Mouse (Mus musculus) granulocyte monocyte progenitor cell, adult 5-6 weeks (primary cell): ENCODE results near the gene Ptdss2. TPM values are rescaled to one million over a fixed set of nuclear protein-coding genes. Genes with fewer than 3 reads are reported as not detected.

Source experiments
- ATAC-seq: replicated peaks from 2 replicates; pipeline ENCODE4 v1.8.0; 2016; ENCODE audit warnings: mild to moderate bottlenecking, moderate TSS enrichment, inconsistent platforms; ENCODE audit not compliant: poor library complexity, severe bottlenecking
- total RNA-seq, 2 experiments: library from RNA; stranded (forward) in 1 of 2; stranded (reverse) in 1 of 2; fragments of 200-712, 200-1000 nt in 1 of 2; fragments of >200 nt in 1 of 2; fragmentation: Nextera tagmentation in 1 of 2; gene quantifications; 2 replicates each; pipeline ENCODE4 v1.2.3; 2014 to 2017

Gene Ptdss2
- total RNA-seq, 2 experiments from 2014 or later = 4.2 to 14.0 TPM

DNA sequence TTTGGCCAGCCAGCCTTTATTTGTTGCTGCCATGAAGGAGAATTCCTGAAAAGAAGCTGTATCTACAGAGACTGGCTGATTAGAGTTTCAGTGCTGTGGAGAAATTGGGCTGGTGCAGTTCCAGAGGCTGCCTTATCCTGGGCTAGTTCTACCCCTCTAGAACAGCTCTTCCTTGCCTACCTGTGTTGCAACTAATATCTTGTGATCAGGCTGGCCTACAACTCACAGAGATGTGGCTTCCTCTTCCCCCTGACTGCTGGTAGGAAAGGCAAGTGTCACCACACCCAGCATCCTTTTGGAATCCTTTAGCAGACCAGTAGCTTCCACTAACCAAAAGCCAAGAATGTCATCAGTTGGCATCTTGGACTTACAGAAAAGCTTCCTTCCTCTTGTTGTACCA lies 47.7 kb downstream of the Ptdss2 start:
- peak; percentile 53 for ATAC-seq

DNA sequence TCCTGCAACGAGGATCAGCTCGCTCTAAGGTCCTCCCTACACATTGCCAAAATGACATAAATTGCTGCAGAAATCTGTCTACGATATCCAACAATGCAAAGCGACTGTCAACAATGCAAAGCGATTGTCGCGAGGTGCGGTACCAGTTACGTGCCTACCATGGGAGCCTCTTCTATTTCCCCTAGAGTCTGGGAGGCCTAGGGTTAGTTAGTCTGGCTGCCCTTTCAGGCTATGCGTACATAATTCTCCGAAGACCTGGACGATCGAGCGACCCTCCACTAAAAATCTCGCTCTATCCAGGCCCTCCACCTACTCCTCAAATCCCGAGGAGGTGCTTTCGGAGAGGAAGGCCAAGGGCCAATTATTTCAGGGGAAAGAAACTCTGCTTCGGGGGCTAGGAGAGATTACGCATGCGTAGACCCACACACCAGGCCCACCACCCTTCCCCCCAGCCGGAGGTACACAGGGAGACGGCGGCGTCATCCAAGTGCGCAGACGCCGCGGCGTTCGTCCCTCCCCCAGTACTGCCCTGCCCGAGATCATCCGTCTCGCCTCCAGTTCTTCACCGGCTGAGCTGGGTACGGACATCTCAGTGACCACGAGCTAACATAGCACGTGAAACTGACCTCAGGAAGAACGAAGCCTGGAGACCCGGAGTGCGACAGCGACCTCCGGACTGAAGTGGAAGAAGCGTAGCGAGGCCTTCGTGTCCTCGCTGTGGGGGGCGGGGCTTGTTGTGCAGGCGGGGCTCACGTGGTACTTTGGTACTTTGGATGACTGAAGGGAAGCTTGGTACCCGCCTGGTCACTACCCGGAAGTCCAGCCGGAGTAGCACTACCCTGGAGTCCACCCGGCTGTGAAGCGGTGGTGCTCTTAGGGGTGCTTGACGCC lies 50.2 kb downstream of the Ptdss2 start, which contains the start of gene Rnh1:
Gene Rnh1 (minus strand): TSS at position 742 of the 891 bp plus-strand sequence.
- ATAC-seq = peak; percentile 64

DNA sequence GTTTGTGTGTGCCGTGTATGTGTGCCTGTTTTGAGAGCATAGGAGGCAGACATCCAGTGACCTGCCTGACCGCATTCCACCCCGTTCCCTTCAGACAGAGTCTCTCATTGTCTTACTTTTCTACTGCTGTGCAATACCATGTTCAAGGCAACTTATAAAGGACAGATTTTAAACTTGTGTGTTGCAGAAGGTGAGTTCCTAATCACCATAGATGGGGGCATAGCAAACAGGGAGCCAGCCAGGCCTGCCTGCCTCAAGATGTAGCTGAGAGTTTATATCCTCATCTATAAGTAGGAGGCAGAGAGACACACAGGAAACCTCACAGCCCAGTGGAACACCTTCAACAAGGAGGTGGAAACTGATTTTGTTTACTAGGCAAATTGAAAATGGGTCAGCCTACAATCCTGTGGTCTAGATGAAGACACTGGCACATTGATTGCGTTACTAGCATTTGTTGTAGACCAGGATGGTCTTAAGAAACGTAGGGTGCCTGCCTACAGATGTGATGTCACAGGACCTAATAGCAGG lies 51.2 kb downstream of the Ptdss2 start:
- ATAC-seq = no peak

DNA sequence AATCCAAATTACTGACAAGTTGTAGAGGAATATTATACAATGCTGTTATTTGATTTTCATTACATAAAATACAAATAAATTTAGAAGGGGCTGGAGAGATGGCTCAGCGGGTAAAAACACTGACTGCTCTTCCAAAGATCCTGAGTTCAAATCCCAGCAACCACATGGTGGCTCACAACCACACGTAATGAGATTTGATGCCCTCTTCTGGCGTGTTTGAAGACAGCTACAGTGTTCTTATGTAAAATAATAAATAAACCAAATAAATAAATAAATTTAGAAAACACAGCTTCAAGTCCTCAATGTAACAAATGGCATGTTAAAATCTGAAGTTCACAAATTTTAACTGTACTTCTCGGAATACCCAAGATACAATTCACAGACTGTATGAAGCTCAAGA lies 52.9 kb downstream of the Ptdss2 start:
- ATAC-seq = no peak

DNA sequence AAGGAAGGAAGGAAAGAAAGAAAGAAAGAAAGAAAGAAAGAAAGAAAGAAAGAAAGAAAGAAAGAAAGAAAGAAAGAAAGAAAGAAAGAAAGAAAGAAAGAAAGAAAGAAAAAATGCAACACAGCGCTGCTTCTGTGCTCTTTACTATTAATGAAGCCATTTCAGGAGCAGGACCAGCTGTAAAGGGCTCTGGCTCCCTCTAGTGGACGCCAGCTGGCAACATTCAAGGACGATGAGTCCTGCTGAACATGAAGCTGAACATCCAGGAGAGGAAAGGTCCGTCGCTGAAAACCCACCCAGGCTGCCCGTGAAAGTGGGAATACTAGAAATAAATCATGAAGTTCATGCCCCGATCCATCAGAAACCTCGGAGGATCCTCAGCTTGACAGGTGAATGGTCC lies 54.0 kb downstream of the Ptdss2 start:
- ATAC-seq = peak; percentile 63

DNA sequence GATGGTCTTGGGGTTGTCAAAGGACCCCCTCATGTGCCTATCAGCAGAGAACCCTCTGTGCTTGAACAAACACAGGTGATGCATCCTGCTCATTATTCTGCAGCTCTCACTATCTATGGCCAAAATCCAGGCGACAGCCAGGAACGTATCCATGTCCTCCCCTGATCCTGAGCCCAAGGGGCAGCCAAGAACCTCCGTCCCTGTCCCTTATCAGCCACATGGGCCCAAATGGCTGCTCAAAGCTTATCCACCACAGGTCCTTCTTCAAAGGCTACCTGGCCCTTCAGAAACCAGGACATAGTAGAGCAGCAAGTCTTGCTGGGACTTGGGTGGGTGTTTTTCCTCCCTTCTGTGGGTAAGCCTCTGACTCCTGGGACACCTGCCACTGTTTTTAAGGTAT lies 66.0 kb downstream of the Ptdss2 start:
- no peak for ATAC-seq

DNA sequence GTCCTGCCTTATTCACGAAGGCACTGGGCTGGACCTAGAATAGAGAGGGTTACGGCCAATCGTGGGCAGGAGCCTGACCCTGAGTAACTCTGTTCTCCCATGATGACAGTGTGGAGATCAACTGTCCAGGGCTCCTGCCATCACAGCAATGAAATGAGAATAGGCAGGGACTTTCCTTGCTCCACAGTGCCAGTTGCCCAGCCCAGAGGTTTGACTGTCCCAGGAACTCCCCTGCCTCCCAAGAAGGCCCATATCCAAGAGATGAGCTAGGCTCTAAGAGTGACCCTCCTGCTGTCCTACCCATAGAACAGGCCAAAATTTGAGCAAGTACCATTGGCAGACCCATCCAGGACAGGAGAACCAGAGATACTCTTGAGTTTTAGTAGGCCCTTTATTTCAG lies 66.6 kb downstream of the Ptdss2 start:
- no peak for ATAC-seq

DNA sequence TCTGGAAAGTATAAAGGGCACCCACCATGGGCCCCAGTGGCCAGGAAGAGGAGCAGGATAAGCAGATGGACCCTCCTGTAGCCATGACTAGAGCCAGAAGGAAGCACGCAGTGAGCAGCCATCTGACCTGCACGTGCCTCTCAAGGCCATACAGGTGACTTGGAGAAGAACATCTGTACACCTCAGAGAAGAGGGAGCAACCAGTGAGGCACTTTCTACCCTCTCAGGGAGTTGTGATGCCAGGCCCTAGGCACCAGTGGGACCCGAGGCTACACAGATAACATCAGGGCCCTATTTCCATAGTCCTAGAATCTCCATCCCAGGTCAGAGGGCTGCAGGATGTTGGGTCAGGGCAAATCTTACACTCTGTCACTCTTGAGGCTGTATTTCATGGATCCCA lies 68.0 kb downstream of the Ptdss2 start:
- ATAC-seq = no peak

DNA sequence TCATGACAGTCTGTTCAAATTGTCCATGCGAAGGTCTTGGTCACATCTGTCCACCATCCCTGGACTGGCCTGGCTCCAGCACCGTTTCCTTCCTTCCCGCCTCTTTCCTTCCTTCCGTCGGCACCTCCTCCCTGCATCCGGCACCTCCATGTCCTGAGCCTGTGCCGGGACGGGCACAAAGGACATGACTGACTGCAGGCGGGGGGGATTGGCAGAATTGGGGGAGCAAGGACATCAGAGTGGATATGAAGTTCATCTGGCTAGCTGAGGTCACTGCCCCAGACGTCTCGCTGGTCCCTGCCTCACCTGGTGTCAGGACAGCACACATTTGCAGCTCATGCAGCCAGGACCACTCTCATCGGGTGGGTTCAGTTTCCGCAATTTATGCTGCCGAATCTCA lies 68.9 kb downstream of the Ptdss2 start:
- ATAC-seq = no peak

DNA sequence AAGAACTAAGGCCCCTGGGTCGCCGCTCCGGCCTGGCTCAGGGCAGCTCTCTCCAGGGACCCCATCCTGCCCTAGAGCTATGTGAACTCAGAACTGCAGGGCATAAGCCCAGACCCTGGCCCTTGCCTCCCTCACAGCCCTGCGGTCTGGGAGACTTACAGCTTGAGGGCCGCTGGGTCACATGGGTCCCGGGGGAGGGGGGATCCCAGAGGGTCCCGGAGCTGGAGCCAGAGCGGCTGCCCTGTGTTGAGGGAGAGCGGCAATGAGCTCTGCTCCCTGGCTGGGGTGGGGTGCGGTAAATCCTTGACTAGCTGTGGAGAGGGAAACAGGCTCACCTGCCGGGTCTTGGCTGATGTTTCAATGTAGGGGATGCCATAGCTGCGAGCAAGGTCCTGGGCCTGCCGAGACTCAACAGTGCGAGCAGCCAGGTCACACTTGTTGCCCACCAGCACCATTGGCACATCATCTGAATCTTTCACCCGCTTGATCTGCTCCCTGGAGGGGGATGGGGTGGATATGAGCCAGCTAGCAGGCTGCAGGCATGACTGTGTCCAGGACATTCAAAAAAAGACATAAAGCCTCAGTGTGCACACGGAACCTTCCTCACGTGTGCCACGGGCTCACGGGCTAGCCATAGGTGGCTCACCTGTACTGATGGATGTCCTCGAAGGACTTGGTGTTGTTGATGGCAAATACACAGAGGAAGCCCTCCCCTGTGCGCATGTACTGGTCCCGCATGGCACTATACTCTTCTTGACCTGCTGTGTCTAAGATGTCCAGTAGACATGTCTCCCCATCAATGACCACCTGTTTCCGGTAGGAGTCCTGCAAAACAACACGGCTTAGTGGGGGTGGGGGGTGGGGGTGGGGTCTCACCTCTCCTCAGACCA lies 69.9 kb downstream of the Ptdss2 start:
- ATAC-seq = no peak

DNA sequence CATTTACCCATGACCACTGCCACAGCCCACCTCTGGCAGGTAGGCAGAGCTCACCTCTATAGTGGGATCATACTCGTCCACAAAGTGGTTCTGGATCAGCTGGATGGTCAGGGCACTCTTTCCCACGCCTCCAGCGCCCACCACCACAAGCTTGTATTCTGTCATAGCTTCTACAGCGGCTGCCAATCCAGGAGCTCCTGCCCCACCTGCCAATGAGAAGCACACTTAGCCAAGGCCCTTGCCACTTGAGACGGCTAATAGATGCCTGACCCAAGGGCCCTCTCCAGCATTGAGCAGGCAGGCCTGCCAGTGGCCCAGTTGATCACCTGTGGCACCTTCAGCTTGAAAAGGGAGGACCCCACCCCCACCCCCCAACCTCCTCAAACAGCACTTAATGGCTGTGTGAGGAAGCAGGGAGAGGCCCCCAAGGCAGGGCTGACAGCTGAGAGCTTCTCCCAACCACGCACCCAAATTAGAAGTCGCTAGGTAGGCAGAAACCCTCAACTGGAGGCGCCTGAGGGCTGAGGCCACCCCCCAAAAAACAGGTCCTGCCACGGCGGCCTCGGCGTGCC lies 70.7 kb downstream of the Ptdss2 start:
- ATAC-seq = no peak

DNA sequence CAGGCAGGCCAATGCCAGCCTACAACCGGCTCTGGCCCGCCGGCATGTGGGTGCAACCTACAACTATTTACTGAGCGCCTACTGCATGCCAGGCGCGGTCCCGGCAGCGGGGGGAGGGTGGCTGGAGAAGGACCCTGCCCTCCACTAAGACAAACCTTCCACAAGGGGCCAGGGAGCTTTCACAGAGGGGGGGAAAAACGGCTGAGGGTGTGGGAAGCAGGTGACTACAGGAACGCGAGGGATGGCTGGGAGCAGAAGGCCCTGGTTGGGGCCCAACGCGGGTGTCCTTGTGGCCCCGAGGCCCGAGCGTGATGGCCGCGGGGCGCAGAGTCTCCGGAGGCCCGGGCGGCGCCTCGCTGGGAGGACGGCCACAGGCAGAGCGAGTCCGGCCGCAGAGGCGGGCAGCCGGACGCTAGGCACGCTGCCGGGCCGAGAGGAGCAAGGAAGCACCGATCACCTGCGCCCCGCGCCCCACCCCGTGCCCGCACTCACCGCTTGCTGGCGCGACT lies 71.2 kb downstream of the Ptdss2 start:
- ATAC-seq = peak; percentile 4; the same call in 1 of the 2 replicates

DNA sequence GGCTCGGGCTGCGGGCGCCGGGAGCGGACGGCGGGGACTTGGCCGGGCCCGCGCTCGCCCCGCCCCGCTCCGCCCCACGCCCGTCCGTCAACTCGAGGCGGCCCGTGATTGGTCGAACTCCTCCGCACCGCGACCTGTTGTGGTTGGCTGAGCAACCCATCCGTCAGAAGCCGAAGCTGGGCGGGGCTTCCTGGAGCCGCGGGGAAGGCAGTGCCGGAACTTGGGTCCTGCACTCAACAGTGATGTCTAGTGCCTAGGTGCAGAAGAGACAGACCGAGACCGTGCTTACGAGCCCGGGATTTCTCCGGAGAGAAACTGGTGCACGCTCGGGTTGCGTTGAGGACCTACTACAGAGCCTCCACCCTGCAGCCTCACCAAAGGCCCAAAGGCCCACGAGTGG lies 71.8 kb downstream of the Ptdss2 start, which contains the start of the genes Hras and Lrrc56:
Gene Hras (minus strand): TSS at position 58 of the 400 bp plus-strand sequence.
Gene Lrrc56 (plus strand): TSS at position 210 of the 400 bp plus-strand sequence.
- peak; percentile 89 for ATAC-seq

DNA sequence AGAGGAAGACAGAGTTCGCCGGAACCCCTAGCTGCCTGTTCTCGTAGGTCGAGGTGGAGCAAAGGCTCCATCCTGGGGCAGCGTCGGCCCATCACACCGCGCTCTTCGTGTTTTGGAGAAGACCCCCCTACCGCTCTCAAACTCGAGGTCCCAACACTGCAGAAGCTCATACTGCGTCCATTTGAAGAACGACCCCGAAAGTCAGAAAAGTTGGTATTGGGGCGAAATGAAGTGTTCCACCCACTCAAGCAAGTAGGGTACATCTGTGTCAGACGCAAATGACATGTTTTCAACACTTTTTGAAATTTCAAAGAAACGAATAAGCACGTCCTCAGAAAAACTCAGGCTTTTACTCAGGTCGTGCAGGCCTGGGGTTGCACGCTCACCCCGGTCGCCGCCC lies 72.2 kb downstream of the Ptdss2 start:
- peak; percentile 42 for ATAC-seq

DNA sequence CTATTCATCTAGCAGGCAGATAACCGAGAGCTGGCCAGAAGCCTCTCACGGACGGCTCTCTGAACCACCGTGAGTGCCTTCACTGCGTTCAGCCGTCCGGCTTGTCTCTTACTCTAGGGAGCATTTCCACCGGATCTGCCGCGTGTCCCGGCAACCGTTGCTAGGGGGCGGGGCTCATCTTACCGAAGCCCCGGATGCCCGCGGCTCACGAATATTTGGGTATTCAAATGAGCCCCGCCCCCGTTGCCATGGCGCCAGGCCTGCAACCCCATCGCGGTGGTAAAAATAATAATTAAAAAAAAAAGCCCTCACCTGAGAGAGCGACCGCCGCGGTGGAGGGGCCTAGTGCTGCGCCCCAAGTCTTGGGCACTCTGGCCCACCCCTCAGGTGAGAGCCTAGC lies 72.6 kb downstream of the Ptdss2 start:
- ATAC-seq = peak; percentile 65

DNA sequence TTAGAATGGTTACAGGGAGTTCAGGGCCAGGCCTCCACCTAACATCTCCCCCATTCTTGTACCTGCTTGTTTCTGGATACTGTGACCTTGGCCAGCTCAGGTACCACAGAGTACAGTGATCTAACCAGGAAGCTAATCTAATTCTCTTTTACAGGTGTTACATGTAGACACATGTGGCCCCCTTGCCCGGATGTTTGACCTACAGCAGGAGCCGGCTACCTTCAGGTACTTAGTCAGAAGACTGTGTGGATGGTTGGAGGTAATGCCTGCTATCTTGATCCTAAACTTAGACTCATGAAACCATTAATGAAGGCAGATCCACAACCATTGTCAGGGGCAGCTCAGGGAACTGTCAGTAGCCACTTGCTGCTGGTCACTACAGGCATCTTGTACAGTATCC lies 73.6 kb downstream of the Ptdss2 start:
- no peak for ATAC-seq

DNA sequence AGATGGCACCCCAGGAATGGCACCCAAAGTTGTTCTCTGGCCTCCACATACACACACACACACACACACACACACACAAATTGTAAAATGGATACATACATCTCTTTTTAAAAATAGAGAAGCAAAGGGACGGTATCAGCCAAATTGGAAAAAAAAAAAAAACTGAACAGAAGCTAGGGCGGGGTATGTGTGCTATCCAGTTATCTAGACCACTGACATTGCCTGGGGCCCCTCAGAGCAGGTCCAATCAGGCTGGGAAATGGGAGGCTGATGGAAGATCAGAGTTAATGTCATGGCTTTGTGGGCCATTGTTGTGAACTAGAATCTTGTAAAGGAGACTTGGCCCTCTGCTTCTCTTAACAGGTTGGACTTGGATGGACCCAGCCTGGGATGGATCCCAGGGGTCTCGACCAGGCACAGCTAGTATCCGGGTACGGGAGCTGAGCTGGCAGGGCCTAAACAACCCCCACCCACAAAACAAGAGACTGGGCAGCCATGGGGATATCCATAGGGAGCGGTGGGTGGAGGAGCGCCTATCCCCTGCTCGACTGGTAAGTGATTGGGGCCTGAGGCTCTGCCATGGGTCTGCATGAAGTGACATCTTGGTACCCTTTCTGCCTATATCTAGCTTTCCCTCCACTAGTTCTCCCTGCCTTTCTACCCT lies 74.6 kb downstream of the Ptdss2 start:
- no peak for ATAC-seq

DNA sequence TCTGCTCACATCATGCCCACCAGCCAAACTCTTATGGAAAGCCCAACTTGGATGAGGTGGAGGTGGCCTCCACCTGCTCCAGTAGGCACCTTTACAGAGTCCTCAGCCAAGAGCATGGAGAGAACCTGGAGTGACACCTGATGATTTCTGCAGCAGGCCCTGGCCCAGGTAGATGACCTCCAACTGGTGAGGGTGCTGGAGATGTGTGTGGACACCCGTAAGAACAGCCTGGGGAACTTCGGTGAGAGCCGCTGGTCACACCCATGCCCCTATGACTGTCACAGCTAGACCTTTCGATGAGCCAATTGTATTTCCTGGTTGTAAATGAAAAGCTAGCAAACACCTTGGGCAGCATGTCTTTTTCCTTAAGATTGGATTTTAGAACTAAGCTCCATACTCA lies 75.9 kb downstream of the Ptdss2 start:
- no peak for ATAC-seq

DNA sequence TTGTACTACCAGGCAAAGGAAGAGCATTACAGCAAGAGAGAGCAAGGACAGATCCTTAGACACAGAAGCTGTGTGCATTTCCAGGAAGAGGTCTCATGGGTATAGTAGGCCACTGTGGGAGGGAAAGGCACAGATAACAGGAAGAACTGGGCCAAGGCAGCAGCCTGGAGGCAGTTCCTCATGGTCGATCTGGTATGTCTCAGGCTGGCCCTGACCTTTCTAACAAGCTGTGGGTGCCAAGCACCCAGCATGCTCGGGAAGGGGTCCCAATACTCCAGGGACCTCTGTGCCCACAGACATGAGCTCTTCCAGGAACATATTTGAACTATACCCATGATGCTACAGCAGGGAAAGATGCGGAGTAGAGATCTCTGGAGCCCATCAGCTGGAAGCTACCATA lies 82.4 kb downstream of the Ptdss2 start:
- no peak for ATAC-seq

DNA sequence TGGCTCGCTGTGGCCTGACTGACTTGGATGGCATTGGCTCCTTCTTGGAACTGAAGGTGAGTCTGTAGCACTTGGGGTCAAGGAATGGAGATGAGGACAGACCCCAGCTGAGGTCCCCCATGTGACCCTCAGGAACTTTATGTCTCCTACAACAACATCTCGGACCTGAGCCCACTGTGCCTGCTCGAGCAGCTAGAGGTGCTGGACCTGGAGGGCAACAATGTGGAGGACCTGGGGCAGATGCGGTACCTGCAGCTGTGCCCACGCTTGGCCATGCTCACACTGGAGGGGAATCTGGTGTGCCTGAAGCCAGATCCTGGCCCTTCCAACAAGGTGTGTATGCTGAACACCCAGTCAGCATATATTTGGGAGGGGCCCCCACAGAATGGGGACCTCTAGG lies 83.3 kb downstream of the Ptdss2 start:
- ATAC-seq = no peak
